Mouse (Mus musculus) gastrocnemius, postnatal 14 days (tissue): Measurements from ENCODE around the gene Dazap2. TPM values are rescaled to one million over a fixed set of nuclear protein-coding genes. Genes with fewer than 3 reads are reported as not detected.

Source experiments
- DNase-seq: peaks from one replicate; pipeline ENCODE4 v3.0.0; 2021; ENCODE audit warnings: mixed read lengths
- intact Hi-C: fragments of 180-260 bp; cut with DNase I; formaldehyde crosslinking; loops from one replicate; pipeline ENCODE4 v1.15.1; 2025; ENCODE audit warnings: low total_unique reads
- total RNA-seq, 2 experiments: library from RNA; stranded (reverse); gene quantifications; 2 replicates each; pipeline ENCODE4 v1.2.3; 2021

Gene Dazap2
- total RNA-seq, 2 experiments from 2014 or later = 58.7 to 62.1 TPM

- intact Hi-C loops = no loop called here
- DNase-seq = no peak
Observed at GRCm38 (mm10) chr15:100633341-100633740, 18.2 kb downstream of the Dazap2 start.

GRCm38 (mm10) chr15:100635239-100635638 is 20.1 kb downstream of the Dazap2 start:
- intact Hi-C loops = no loop called here
- no peak for DNase-seq

GRCm38 (mm10) chr15:100635851-100636645 is 20.9 kb downstream of the Dazap2 start:
- DNase-seq = no peak
- intact Hi-C loops = no loop called here

- intact Hi-C loops = no loop called here
- DNase-seq = peak; percentile 50
Observed at GRCm38 (mm10) chr15:100636700-100637501, 21.8 kb downstream of the Dazap2 start, which contains the start of gene Smagp. Gene Smagp, minus strand, starts transcription at chr15:100636940.

- intact Hi-C loops = no loop called here
- no peak for DNase-seq
Observed at GRCm38 (mm10) chr15:100637661-100638060, 22.5 kb downstream of the Dazap2 start.

- intact Hi-C loops = no loop called here
- no peak for DNase-seq
Observed at GRCm38 (mm10) chr15:100639972-100640750, 25.0 kb downstream of the Dazap2 start.

GRCm38 (mm10) chr15:100641226-100641810 is 26.2 kb downstream of the Dazap2 start:
- DNase-seq = no peak
- intact Hi-C loops = no loop called here

DNA sequence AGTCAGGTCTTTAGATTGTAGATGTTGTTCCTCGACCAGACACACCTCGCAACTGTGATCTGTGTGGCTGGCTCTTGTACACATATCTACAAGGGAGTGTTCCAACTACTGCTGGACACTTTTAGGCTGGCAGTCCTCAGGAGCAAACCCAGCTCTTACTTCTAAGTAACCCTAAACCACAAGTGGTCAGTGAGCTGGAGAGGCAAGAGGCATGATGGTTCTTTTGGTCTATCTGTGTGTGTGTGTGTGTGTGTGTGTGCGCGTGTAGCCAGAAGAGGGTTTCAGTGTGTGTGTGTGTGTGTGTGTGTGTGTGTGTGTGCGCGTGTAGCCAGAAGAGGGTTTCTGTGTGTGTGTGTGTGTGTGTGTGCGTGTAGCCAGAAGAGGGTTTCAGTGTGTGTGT is 27.3 kb downstream of the Dazap2 start:
- no peak for DNase-seq

DNA sequence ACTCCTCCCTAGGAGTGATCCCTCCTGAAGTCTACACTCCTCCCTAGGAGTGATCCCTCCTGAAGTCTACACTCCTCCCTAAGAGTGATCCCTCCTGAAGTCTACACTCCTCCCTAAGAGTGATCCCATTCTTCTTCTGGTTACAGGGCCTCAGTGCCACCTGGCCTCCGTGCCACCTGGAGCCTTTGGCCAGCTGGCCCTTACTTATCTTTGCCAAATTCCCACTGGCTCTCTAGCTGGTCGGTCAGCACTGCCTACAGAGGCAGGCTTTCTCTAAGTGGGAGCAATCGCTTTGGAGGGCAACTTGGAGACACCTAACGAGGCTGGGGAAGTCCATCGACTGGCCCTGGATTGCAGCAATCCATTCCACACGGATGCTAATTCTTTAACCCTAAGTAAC is 31.0 kb downstream of the Dazap2 start:
- DNase-seq = no peak
- intact Hi-C loops = no loop called here

More for the DNA sequence above, 27.3 kb downstream of the Dazap2 start:
- intact Hi-C loops = no loop called here

GRCm38 (mm10) chr15:100650111-100650510 is 35.0 kb downstream of the Dazap2 start:
- DNase-seq = no peak
- intact Hi-C loops = no loop called here

- intact Hi-C loops = no loop called here
- no peak for DNase-seq
Observed at GRCm38 (mm10) chr15:100651610-100652009, 36.5 kb downstream of the Dazap2 start.

- DNase-seq = no peak
- intact Hi-C loops = no loop called here
Observed at GRCm38 (mm10) chr15:100654271-100654670, 39.1 kb downstream of the Dazap2 start.

DNA sequence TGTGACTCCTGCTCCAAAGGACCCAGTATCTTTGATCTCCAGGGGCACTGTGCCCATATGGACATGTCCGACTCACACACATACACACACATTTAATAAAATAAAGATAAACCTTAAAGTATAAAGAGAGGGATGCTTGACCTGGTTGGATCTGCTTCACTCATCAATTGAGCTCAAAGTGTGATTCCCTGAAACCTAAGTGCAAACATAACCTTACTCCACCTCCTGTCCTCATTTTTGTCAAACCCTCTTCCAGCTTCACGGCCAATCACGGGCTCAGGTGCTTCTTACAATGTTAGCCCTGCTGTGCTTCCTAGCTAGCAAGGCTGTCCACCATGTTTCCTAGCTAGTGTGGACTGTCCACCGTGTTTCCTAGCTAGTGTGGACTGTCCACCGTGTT is 40.1 kb downstream of the Dazap2 start:
- intact Hi-C loops = no loop called here
- no peak for DNase-seq

DNA sequence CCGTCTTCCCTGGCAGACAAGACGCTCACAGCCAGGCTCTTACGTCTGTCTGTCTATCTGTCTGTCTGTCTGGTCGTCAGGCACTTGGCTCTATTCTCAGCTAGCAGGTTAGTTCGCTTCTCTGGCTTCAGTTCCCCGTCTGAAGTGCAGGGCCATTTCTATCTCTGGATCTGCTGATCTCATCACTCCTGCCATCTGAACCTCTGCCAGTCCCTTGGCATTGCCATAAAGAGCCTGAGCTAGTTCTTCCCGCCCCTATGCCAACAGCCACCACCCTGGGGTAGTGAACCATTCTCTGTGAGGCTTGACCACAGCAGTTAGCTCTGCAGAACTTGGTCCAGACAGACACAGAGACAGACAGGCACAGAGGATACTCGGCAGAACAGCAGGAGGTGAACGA is 45.2 kb downstream of the Dazap2 start:
- intact Hi-C loops = no loop called here
- peak; percentile 65 for DNase-seq

DNA sequence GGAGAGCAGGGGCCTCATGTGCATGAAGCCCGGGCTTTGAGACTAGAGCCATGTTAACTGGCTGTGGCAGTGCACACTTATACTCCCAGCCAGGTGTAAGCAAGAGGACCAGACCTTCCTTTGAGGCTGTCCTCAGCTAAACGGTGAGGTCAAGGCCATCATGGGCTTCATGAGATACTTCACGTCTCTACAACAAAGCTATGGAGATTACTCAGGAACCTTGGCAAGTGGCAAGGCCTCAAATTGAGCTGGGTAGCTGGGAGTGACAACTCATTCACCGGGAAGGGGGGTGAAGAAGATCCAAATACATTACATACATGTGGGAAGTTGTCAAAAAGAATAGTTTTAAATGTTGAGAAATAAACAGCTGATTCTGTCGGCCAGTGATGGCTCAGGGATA is 45.7 kb downstream of the Dazap2 start:
- intact Hi-C loops = no loop called here
- DNase-seq = no peak

DNA sequence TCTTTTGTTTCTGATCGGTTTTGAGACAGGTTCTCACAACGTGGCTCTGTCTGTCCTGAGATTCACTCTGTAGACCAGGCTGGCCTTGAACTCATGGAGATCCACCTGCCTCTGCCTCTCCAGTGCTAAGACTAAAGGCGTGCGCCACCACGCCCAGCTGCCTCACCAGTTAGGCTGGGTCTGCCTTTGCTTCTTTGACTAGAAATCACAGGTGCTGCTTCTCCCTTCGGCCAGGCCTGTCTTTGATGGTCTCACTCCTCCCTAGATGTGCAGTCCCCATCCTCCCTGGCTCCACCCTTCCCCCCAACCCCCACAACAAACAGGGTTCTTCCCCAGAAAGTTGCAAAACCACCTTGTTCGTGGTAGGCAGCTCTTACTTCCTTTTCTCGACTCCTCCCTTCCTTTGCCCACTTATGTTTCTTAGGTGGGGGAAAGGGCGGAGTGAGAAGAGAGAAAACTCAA is 49.7 kb downstream of the Dazap2 start:
- intact Hi-C loops = no loop called here
- DNase-seq = no peak

DNA sequence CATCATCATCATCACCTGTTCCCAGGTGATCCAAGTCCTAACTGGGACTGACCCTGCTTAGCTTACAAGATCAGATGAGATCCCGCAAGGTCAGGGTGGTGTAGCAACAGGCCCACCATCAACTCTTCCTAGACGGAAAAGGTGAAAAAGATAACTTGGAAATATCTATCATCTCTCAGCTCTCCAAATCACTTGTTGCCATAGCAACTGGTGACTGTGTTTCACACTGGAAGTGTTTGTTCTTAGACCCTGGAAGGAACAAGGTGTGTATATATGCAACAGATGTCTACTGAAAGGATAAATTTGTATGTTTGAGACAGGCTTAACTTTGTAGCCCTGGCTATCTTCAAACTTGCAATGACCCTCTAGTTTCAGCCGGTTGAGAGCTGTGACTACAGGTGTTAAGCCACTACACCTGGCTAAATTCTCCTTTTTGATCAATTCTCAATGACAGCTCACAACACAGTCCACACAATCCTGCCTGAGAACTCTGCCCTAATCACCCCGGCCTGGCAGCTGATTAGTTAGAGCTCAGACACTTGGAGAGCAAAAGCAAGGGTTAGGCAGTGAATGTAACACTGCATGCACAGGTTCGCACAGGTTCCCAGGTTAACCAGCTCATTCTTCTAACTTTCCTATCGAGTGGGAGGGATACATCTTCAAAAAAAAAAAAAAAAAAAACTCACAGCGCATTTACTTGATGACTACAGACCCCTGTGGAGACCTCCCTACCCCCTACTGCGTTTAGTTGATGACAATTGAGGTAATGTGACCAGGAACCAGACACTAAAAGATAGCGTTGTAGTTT is 50.5 kb downstream of the Dazap2 start:
- intact Hi-C loops = no loop called here

DNA sequence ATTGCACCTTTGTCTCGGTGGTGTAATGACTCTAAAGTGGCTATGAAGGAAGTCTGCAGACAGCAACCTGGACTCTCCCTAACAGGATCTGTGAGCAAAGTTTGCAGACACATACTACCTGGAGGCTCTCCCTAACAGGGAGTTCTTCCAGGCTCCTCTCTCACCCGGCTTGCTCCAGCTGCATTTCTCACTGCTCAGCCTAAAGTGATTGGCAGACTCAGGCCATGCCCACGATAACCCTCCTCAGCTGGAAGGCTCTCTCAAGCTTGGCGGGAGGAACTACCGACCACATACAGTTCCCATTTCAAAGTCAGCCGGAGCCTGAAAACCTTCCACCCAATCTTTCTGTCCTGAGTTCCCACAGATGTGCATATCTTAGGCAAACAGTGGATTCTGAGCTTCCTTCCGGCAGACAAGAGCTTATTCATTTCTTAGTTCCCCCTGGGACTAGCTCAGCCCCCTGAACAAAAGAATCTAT is 51.1 kb downstream of the Dazap2 start:
- DNase-seq = no peak
- intact Hi-C loops = no loop called here

More for the DNA sequence above, 50.5 kb downstream of the Dazap2 start:
- DNase-seq = no peak

DNA sequence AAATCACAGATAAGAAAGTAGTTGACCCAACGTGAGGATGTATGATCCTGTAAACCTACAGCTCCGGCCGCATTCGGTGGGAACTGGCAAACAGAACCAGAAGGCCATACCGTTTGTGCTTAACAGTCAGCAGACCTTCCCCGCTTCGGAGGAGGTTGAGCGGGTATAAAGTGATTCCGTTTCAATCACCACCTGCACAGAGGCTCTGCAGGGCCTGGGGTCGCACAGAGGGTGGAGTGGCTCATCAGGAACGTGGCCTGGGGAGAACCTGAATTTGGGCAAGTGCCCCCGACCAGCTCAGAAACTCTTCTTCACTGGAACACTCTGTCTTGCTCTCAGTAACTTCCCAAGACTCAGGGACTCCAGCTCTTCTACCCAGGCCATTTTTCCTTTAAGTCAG is 51.7 kb downstream of the Dazap2 start:
- intact Hi-C loops = no loop called here
- DNase-seq = no peak
